Mouse (Mus musculus) limb, embryonic 14.5 days (tissue): ENCODE measurements at regions not wholly inside any gene's neighbourhood (a gene's known extent, or its start where the extent isn't known, plus 50 kb on each side); places are given as distances from the start of the nearest gene placed in this dataset.

Experiments
- ATAC-seq: fragments of 200-750 bp; cut with Nextera tagmentation; 2 replicates; pipeline ENCODE4 v1.8.0; 2017; ENCODE audit warnings: low read depth, moderate number of reproducible peaks, moderate TSS enrichment; ENCODE audit not compliant: low FRiP score
- DNase-seq: peaks from one replicate; pipeline ENCODE4 v3.0.0-alpha.2; 2015; ENCODE audit warnings: low spot score
- H3K27ac ChIP-seq: fragments of 300-500 bp; sonication (generic); replicated peaks from 2 replicates; pipeline ENCODE4 v1.5.1; 2014; ENCODE audit warnings: low read depth, mild to moderate bottlenecking, low read length, moderate library complexity, mixed read lengths
- H3K27me3 ChIP-seq: fragments of 300-500 bp; sonication (generic); 2 replicates; pipeline ENCODE4 v1.6.1; 2014; ENCODE audit warnings: low read length, mixed read lengths; ENCODE audit not compliant: control insufficient read depth, insufficient read depth
- H3K36me3 ChIP-seq: fragments of 300-500 bp; sonication (generic); 2 replicates; pipeline ENCODE4 v1.6.1; 2014; ENCODE audit warnings: mild to moderate bottlenecking, low read length, moderate library complexity, mixed read lengths; ENCODE audit not compliant: control insufficient read depth, insufficient read depth
- H3K4me1 ChIP-seq: fragments of 300-500 bp; sonication (generic); 2 replicates; pipeline ENCODE4 v1.6.1; 2014; ENCODE audit warnings: antibody characterized with exemption, low read length, mixed read lengths; ENCODE audit not compliant: control insufficient read depth, insufficient read depth
- H3K4me2 ChIP-seq: fragments of 300-500 bp; sonication (generic); replicated peaks from 2 replicates; pipeline ENCODE4 v1.6.1; 2014; ENCODE audit warnings: low read depth, mild to moderate bottlenecking, low read length, moderate library complexity; ENCODE audit not compliant: severe bottlenecking
- H3K4me3 ChIP-seq: fragments of 300-500 bp; sonication (generic); replicated peaks from 2 replicates; pipeline ENCODE4 v1.5.1; 2014; ENCODE audit warnings: low read length
- H3K9ac ChIP-seq: fragments of 300-500 bp; sonication (generic); 2 replicates; pipeline ENCODE4 v1.6.1; 2014; ENCODE audit warnings: mild to moderate bottlenecking, low read depth, low read length, moderate library complexity; ENCODE audit not compliant: severe bottlenecking
- H3K9me3 ChIP-seq: fragments of 300-500 bp; sonication (generic); 2 replicates; pipeline ENCODE4 v1.6.1; 2016; ENCODE audit warnings: low read length; ENCODE audit not compliant: control insufficient read depth
- POLR2A ChIP-seq: fragments of 200-500 bp; IDR thresholded peaks from 2 replicates; pipeline ENCODE4 v1.8.0; 2012; ENCODE audit warnings: inconsistent platforms, mild to moderate bottlenecking, moderate library complexity, borderline replicate concordance; ENCODE audit not compliant: insufficient read depth, insufficient read length; ENCODE audit errors: extremely low read depth
- WGBS: fragments of 180-500 bp; shearing (Covaris S2); extraction: QIAGEN DNeasy Blood & Tissue Kit; methylation state at CpG from one replicate; pipeline ENCODE4 v1.1.7; 2014; 5-methylcytosine and 5-hydroxymethylcytosine counted together

DNA sequence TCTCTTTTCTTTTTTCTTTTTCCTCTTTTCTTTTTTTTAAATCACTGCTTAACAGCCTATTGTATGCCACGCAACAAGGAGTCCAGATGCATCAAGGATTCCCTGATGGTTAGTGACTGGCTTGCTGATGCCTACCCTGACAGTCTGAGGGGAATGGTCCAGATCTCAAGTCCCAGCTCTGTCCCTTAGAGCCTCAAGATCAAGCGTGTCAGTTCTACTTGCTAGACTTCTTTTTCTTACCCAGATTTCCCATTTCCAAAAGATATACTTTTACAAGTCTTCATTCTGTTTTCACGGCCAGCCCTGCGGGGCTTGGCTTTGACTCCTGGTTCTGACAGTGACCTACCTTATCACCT is 68.1 kb upstream of the Il12b start:
- ATAC-seq: no peak
- H3K9ac ChIP-seq: no peak overlapping the region
- H3K4me2 ChIP-seq: no peak overlapping the region
- H3K27ac ChIP-seq: no peak overlapping the region
- no peak for DNase-seq
- H3K9me3 ChIP-seq: no peaks in the 10 kb centered on the region
- no peaks in the 10 kb centered on the region for H3K36me3 ChIP-seq
- H3K4me1 ChIP-seq: no peaks in the 10 kb centered on the region
- no peaks in the 10 kb centered on the region for H3K27me3 ChIP-seq
- H3K4me3 ChIP-seq: no peak overlapping the region
- 58% methylated on average over 4 of the region's 4 CpGs for WGBS
- no peak for TF ChIP-seq POLR2A

DNA sequence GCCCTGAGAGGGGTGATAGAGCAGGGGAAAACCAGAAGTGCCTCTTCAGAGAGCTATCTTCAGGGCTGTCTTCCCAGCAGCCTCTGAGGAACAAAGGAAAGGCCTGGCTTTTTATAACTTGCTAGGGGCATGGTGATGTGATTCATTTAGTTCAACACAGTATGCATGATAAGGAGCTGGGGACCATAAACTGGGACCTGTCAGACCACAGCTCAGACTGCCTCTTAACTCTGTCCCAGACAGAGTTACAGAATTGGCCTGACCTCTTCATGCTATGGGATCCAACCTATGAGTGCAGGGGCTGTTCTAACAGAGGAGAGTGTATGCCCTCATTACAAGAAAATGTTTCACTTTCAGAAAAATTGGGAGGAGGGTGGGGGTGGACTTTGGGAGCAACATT is 59.3 kb upstream of the Il12b start:
- H3K36me3 ChIP-seq: no peaks in the 10 kb centered on the region
- H3K4me2 ChIP-seq: no peak overlapping the region
- H3K9me3 ChIP-seq: no peaks in the 10 kb centered on the region
- no peak for ATAC-seq
- no peak overlapping the region for H3K9ac ChIP-seq
- no peak for DNase-seq
- no peak overlapping the region for H3K27ac ChIP-seq
- no peaks in the 10 kb centered on the region for H3K4me1 ChIP-seq
- H3K4me3 ChIP-seq: no peak overlapping the region
- no peaks in the 10 kb centered on the region for H3K27me3 ChIP-seq
- no peak for TF ChIP-seq POLR2A

DNA sequence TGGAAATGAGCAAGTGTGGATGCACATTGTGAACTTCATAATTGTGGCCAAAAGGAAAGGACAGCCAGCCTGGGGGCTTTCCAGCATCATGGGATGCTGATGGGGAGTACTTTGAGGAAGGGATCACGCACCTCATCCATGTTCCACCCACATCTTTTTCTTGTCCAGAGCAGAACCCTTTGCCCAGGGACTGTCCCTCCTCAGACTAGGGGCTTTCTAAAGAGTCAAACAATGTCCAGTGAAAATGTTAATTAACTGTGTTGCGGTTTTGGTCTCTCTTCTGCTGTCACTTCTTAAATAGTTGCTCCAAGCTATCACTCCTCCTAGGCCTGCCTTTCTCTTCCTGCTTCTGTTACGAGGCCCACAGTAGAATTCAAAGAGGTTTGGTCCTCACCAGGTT is 51.6 kb upstream of the Il12b start:
- WGBS: 72% methylated on average over 3 of the region's 3 CpGs
- Histone ChIP-seq H3K9ac (no peak overlapping the region), H3K27ac (no peak overlapping the region), H3K9me3 (no peaks in the 10 kb centered on the region), H3K4me3 (no peak overlapping the region), H3K4me1 (no peaks in the 10 kb centered on the region), H3K27me3 (no peaks in the 10 kb centered on the region), H3K36me3 (no peaks in the 10 kb centered on the region), H3K4me2 (no peak overlapping the region)
- no peak for ATAC-seq
- TF ChIP-seq POLR2A: no peak
- no peak for DNase-seq

DNA sequence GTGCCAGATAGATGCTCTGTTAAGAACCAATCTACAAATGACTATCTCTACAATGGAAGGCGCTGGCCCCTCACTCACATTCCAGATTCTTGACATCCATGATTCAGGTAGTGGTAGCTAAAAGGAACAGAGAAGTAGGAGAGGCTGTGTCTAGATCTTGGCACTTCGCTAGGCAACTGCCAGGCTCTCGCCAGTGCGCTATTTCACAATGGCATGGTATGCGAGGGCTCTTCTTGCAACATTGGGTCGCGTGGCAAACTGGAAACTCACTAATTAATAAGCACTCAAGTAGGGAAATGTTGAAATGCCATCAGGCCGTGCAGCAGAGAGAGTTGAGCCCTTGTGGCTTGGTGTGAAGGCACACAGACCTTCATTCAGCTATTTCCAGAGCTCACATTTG is 50.3 kb upstream of the Il12b start:
- H3K27me3 ChIP-seq: no peaks in the 10 kb centered on the region
- H3K9me3 ChIP-seq: no peaks in the 10 kb centered on the region
- no peaks in the 10 kb centered on the region for H3K4me1 ChIP-seq
- WGBS: 87% methylated on average over 8 of the region's 8 CpGs
- no peak overlapping the region for H3K4me3 ChIP-seq
- H3K27ac ChIP-seq: no peak overlapping the region
- ATAC-seq: no peak
- no peak overlapping the region for H3K4me2 ChIP-seq
- DNase-seq: no peak
- H3K36me3 ChIP-seq: no peaks in the 10 kb centered on the region
- TF ChIP-seq POLR2A: no peak
- no peak overlapping the region for H3K9ac ChIP-seq
